Mouse (Mus musculus) embryonic fibroblast, embryonic 13.5 days (primary cell): ENCODE data around the gene Actl11.
A peak's percentile ranks its signal among the peaks of the same experiment; 100 is the strongest.

Experiments
- CTCF ChIP-seq: IDR thresholded peaks from 2 replicates; pipeline ENCODE4 v1.5.1; 2011; ENCODE audit warnings: mild to moderate bottlenecking, control low read depth, low read length, moderate library complexity, borderline replicate concordance; ENCODE audit not compliant: insufficient read depth
- POLR2A ChIP-seq: IDR thresholded peaks from 2 replicates; pipeline ENCODE4 v1.6.1; 2011; ENCODE audit warnings: low read depth, mild to moderate bottlenecking, control low read depth, low read length, moderate library complexity

- peak; percentile 76 for TF ChIP-seq CTCF
- TF ChIP-seq POLR2A = no peak
These were observed 27.2 kb upstream of the Actl11 start for GRCm38 (mm10) chr9:107900840-107901626.
